Mouse (Mus musculus): Measurements from ENCODE around the gene Hivep1. TPM values are rescaled to one million over a fixed set of nuclear protein-coding genes. Genes with fewer than 3 reads are reported as not detected.
A peak's percentile ranks its signal among the peaks of the same experiment; 100 is the strongest.

The Hivep1 gene
- total RNA-seq (2021): 10 to 100 TPM; 53.9 TPM
- long read RNA-seq, experiment 1, partial matches to known transcripts: 20 of 20 reads
- long read RNA-seq, experiment 1, other reads (novel, unspliced or antisense): 0 of 20 reads
- long read RNA-seq, experiment 2, partial matches to known transcripts: 8 of 10 reads
- long read RNA-seq, experiment 2, other reads (novel, unspliced or antisense): 2 of 10 reads

GRCm38 (mm10) chr13:42051961-42052695 is at the start of gene Hivep1:
TSS of gene Hivep1 (plus strand) at chr13:42052021.
- DNase-seq (ENCODE audit: low spot score in 2 of 2): peak; percentile 55 to 59
- intact Hi-C loops (cut with DNase I): loop anchor here (2.0 to 10.0 kb wide), 6 partner anchors 50 to 407 kb away; no protein-coding TSS in a partner anchor

DNA sequence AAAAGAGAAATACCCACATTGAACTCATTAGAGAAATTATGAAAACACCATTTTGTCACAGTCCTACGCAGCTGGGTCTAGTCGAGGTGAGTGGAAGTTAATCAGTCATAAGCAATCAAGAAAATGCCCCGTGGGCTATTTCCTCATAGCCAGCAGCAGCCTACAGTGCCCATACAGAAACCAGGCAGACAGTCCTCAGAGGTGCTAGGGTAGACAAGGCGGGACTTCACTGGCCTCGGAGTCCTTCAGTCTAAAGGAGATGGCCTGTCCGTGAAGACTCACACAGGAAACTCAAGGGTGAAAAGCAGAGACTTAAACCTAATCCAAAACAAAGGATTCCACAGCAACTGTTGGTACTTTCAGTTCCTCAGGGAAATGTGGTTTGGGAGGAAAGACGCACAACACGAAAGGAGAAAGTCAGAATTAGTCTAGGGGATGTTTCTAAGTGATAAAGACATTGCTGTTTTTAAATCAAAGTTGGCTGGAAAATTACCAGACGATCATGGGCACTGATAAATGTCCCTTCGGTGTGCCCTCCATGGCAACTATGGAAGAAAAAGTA is 36.3 kb upstream of the Hivep1 start:
- intact Hi-C loops (cut with DNase I): no loop called here
- no peak for DNase-seq (ENCODE audit: low spot score in 2 of 2)

- no peak for DNase-seq (ENCODE audit: low spot score in 2 of 2)
- intact Hi-C loops (cut with DNase I): no loop called here
These were observed 35.6 kb upstream of the Hivep1 start for GRCm38 (mm10) chr13:42016218-42016617.

GRCm38 (mm10) chr13:42018356-42018755 is 33.5 kb upstream of the Hivep1 start:
- DNase-seq (ENCODE audit: low spot score in 2 of 2): no peak
- intact Hi-C loops (cut with DNase I): no loop called here

DNA sequence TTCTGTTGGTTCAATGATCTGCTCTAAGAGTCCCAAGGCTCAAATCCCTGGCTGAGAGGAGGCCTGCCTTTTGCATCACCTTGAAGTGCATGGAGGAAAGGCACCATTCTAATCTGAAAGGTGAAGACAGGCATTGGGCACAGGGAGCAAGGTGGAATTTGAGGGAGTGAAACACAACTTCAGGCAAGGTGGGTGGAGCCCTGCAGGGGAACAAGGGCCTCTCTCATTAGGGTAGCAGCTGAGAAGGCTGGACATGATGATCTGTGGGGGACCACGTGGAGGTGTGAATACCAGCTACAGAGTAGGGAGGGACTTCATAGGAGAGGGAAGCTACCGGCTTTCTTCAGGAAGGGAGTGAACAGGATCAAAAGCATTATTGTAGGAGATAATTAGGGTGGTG is 10.6 kb upstream of the Hivep1 start:
- intact Hi-C loops (cut with DNase I): no loop called here
- no peak for DNase-seq (ENCODE audit: low spot score in 2 of 2)

GRCm38 (mm10) chr13:42043431-42043830 is 8.4 kb upstream of the Hivep1 start:
- intact Hi-C loops (cut with DNase I): no loop called here
- no peak for DNase-seq (ENCODE audit: low spot score in 2 of 2)

- intact Hi-C loops (cut with DNase I): loop anchor here (2.0 kb wide), 1 partner anchor 220 kb away; no protein-coding TSS in a partner anchor
- peak in 1 of 2 experiments; percentile 53 for DNase-seq (ENCODE audit: low spot score in 2 of 2)
These were observed 2.6 kb upstream of the Hivep1 start for GRCm38 (mm10) chr13:42048991-42049773.

DNA sequence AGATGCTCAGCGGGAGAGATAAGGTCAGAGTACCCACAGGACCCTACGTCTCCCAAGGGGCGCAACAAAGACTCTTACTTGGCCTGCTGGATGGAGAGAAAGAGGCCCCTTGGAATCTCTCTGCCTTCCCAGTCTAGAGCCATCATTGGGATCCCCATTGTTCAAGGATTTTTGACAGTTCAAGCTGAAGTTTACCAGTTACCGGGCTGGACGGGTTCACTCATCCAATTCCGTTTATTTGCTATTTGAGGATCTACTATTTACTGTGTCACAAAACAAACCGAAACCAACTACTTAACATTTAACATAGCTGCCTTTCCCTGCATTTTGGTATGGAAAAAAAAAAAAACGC is 2.1 kb upstream of the Hivep1 start:
- DNase-seq (ENCODE audit: low spot score in 2 of 2): no peak
- intact Hi-C loops (cut with DNase I): loop anchor here (2.0 to 10.0 kb wide), 6 partner anchors 53 to 405 kb away; no protein-coding TSS in a partner anchor

- intact Hi-C loops (cut with DNase I): loop anchor here (5.0 to 10.0 kb wide), 5 partner anchors 52 to 405 kb away; no protein-coding TSS in a partner anchor
- DNase-seq (ENCODE audit: low spot score in 2 of 2): no peak
These were observed 1.7 kb upstream of the Hivep1 start for GRCm38 (mm10) chr13:42050160-42050559.

- intact Hi-C loops (cut with DNase I): loop anchor here (5.0 to 10.0 kb wide), 5 partner anchors 51 to 406 kb away; no protein-coding TSS in a partner anchor
- DNase-seq (ENCODE audit: low spot score in 2 of 2): no peak
These were observed 980 bp upstream of the Hivep1 start for GRCm38 (mm10) chr13:42050880-42051201.

DNA sequence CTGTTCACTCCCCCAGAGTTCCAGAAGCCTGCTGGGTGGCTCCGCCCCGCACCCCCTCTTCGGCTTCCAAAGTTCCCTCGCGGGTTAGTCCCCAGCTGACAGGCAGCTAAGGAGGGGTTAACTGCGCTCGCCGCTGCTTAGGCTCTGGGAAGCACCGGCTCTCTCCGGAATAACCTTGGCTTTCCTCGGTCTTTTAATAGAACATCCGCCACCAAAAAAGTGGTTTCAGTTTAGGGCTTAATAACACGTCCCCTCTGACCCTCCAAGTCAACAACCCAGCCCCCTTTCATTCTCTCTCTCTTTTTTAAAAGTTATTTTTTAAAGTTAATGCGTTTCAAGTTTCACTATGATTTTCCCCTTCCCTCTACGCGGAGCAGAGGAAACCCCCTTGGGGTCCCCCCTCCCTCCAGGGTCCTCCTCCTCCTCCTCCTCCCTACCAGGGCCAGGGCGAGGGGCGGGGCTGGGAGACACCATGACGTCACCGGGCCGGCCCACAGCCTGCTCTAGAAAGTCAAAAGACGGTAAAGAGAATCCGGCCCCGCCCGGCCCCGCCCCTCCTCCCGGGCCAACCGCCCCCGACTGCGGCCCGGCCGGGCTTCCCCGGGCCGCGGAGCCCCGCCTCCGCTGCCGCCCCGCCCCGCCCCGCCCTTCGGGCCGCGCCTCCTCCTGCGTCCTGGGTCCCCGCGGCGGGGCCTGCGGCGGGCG is 467 bp upstream of the Hivep1 start:
- peak; percentile 93 to 94 for DNase-seq (ENCODE audit: low spot score in 2 of 2)
- intact Hi-C loops (cut with DNase I): loop anchor here (5.0 to 10.0 kb wide), 5 partner anchors 51 to 407 kb away; no protein-coding TSS in a partner anchor

- peak; percentile 71 to 81 for DNase-seq (ENCODE audit: low spot score in 2 of 2)
- intact Hi-C loops (cut with DNase I): loop anchor here (2.0 to 10.0 kb wide), 6 partner anchors 49 to 408 kb away; no protein-coding TSS in a partner anchor
These were observed 1.1 kb downstream of the Hivep1 start for GRCm38 (mm10) chr13:42052696-42053541.

GRCm38 (mm10) chr13:42053656-42054055 is 1.8 kb downstream of the Hivep1 start:
- no peak for DNase-seq (ENCODE audit: low spot score in 2 of 2)
- intact Hi-C loops (cut with DNase I): loop anchor here (2.0 to 10.0 kb wide), 6 partner anchors 49 to 409 kb away; no protein-coding TSS in a partner anchor

- no peak for DNase-seq (ENCODE audit: low spot score in 2 of 2)
- intact Hi-C loops (cut with DNase I): loop anchor here (5.0 to 10.0 kb wide), 5 partner anchors 48 to 409 kb away; no protein-coding TSS in a partner anchor
These were observed 2.3 kb downstream of the Hivep1 start for GRCm38 (mm10) chr13:42054138-42054537.

- intact Hi-C loops (cut with DNase I): loop anchor here (10.0 kb wide), 2 partner anchors 188 to 412 kb away; no protein-coding TSS in a partner anchor
- no peak for DNase-seq (ENCODE audit: low spot score in 2 of 2)
These were observed 5.0 kb downstream of the Hivep1 start for GRCm38 (mm10) chr13:42056712-42057332.

- intact Hi-C loops (cut with DNase I): no loop called here
- no peak for DNase-seq (ENCODE audit: low spot score in 2 of 2)
These were observed 9.2 kb downstream of the Hivep1 start for GRCm38 (mm10) chr13:42060846-42061630.

DNA sequence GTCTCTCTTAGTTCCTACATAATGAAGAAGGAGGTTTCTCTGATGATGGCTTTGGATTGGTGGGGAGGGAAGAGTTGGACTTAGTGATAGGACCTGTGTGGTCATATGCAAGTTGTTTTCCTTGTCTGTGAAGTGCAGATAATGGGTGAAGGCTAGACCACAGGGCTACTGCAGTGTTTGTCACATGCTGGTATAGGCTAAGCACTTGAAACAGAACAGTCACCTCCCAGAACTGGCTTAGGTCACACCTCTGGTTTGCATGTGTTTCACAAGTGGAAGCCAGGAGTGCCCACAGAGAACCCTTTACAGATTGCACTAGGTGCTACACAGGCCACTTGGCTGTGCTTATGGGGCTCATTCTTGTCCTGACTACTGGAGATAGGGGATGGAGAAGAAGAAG is 12.4 kb downstream of the Hivep1 start:
- intact Hi-C loops (cut with DNase I): no loop called here
- DNase-seq (ENCODE audit: low spot score in 2 of 2): no peak
